Mouse (Mus musculus): Measurements from ENCODE around the gene Cdc42ep2. TPM values are rescaled to one million over a fixed set of nuclear protein-coding genes. Genes with fewer than 3 reads are reported as not detected.

Cdc42ep2 gene
- total RNA-seq, 2 experiments from 2014 or later: 9.9 to 12.0 TPM

DNA sequence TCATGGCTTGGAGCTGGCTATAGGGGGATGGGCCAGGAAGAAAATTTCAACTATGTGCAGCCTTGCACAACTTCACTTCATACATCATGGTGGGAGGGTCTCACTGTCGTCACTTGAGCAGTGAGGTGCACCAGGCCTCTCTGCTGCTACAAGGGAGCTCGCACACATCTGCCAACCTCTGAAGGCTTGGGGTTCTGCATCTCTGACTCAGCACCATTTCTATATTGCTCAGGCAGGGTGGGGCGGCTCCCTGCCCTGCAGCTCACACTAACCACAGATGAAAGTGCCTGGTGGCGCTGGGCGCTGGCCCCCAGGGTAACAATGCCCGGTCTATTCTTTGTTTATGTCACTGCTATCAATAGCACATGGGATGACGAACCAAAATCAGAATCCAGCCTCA, 20.4 kb upstream of the Cdc42ep2 start:
- intact Hi-C loops (cut with DNase I): no loop called here
- DNase-seq: peak in 1 of 2 experiments; percentile 53

DNA sequence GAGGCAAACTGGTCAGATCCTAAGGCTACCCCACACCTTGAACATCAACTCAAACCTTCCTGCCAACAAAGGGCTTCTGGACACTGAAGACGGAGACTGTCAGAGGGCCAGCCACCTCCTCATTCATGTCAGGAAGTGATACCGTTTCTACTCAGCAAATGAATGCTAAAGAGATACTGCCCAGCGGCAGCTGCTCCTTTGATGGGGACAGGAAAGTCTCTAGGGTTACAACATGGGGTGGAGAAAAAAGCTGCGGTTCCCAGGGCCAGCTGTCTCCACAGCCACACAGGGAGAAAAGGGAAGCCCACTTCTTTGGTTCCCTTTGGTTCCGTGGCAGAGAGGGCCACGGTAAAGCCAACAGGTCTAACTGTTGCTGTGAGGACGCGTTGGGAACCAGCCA, 19.5 kb upstream of the Cdc42ep2 start:
- DNase-seq: no peak
- intact Hi-C loops (cut with DNase I): no loop called here

DNA sequence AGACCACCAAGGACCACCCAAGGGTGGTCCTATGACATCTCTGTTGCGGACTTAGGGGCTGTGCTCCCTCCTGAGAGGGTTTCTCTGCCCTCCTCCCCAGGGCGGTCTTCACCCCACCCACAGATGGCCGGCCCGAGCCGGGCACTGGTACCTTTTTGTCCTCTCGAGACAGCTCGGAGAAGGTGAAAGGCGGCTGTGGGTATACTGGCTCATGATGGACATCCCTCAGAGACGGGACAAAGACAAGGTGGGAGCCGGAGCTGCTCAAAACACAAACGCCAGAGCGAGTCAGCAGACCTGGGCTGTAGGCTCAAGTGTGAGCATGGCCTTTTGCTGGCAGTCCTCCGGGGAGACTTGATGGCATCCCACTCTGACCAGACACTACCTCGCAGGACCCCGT, 18.8 kb upstream of the Cdc42ep2 start:
- DNase-seq: no peak
- intact Hi-C loops (cut with DNase I): no loop called here

GRCm38 (mm10) chr19:5942581-5942980, 18.0 kb upstream of the Cdc42ep2 start:
- intact Hi-C loops (cut with DNase I): no loop called here
- no peak for DNase-seq

- intact Hi-C loops (cut with DNase I): no loop called here
- DNase-seq: no peak
Measured at GRCm38 (mm10) chr19:5940656-5941055, 16.0 kb upstream of the Cdc42ep2 start.

- intact Hi-C loops (cut with DNase I): no loop called here
- DNase-seq: peak; percentile 86
Measured at GRCm38 (mm10) chr19:5940173-5940572, 15.6 kb upstream of the Cdc42ep2 start.

GRCm38 (mm10) chr19:5939715-5940114, 15.1 kb upstream of the Cdc42ep2 start:
- intact Hi-C loops (cut with DNase I): no loop called here
- no peak for DNase-seq

GRCm38 (mm10) chr19:5938516-5938915, 13.9 kb upstream of the Cdc42ep2 start:
- intact Hi-C loops (cut with DNase I): no loop called here
- DNase-seq: no peak

DNA sequence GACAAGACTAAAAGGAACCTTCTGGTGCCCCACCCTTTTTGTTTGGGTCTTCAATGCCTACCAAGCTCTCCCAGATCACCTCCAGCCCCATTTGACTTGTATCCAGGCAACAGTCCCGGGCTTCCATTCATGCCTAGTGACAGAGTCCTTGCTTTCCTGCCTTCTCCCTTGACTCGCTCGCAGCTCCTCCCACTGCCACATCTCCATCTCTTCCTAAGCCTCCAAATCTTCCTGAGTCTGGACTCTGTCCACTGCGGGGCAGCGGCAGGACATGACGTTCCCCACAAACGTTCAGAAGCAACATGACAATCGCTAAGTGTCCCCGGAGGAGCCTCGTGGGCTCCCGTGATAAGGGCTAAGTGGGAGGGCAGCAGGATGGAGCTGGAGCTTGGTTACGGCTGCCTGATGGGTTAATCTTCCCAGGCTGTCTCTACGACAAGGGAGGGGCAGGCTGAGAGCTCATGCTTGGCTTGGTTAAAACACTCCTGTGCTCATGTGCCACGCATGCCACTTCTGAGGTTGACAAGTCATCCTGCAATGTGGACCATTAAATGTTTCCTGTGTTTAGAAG, 13.3 kb upstream of the Cdc42ep2 start:
- intact Hi-C loops (cut with DNase I): no loop called here
- DNase-seq: no peak

DNA sequence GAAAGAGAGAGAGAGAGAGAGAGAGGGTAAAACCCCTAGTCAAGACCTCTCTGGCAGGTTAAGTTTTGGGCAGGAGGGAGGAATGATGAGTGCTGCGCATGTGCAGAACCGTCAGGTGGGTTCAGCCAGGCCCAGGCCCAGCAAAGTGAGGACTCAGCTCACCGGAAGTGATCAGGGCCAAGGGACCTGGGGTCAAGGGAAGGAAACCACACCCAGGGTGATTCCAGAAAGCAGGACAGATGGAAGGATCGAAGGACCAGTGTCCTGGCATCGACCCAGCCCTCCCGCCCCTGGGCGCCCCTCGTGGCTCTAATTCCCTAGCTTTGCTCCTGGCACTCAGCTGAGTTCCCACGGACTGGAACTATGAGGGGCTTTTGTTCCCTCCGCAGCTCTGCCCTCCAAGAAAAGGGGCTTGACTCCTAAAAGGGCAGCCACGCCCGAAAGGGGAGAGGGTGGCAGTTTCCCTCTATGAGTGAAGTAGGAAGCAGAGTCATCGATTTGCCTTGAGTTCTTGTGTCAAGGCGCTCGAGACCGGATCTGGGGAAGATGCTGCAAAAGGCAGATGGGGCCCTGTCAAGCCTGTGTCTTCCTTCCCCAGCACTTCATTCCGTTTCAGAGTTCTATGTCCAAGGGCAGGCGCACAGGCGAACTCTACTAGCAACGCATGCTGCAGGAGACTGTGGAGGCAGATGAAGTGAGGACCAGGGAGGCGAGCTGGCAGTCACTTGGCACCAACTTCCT, 12.6 kb upstream of the Cdc42ep2 start:
- intact Hi-C loops (cut with DNase I): no loop called here
- DNase-seq: no peak

- peak; percentile 52 to 60 for DNase-seq
- intact Hi-C loops (cut with DNase I): no loop called here
Measured at GRCm38 (mm10) chr19:5935691-5936090, 11.1 kb upstream of the Cdc42ep2 start.

DNA sequence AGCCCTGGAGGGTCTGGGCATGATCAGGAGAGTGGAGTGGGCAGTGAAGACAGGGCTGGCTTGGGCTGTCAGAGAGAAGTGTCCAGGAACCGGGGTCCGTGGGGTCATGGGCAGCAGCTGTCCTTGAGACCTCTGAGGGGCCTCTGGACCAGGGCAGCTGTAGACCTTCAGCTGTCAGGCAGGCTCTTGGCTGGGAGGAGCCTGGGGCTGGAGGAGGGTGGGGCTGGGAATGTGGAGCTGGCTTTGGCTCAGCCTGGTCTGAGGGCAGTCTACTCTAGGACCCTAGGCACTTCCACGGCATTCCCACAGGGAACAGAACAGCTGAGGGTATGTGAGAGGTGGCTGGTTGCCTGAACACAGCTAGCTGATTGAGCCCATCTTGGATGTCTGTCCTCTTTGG, 10.7 kb upstream of the Cdc42ep2 start:
- DNase-seq: peak; percentile 70 to 76
- intact Hi-C loops (cut with DNase I): no loop called here

DNA sequence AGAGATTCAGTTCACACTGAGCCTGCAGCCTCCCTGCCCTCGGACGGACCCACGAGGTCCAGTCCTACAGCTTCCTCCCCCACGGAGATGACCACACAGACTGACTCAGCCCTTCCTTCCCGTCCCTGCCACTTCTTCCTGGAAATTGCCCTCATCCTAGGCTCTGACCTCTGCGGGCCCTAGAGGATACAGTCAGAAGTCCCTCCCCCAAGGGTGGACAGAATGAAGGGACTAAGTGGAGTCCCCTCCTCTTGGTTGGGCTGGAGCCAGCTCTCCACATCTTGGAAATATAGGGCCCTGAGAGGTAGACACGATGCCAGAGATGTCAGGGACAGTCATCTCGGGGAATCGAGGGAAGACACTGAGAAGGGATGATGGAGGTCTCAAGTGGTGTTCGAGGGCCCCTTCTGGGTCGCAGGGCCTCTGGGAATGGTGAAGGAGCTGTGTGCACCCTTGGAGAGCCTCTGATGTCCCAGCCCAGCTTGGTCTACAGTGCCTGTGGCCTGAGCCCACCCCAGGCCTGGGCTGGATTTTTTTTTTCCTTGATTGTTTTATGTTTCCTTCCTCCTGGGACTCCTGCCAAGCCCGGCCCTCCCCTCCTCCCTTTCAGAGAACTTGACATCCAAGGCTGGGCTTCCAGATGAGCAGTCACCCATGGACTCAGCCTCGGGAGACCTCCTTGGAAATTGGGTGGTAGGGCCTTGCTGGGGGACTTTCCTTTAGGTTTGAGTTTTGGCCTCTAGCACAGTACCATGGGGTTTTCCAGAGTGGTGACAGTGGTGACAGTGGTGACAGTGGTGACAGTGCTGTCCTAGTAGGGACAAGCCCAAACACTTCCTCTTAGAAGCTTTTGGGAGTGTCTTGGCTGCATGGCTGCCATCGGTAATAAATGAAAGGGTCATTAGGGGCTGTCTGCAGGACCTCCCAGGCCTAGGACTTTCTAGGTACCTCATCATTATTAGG, 5.3 kb upstream of the Cdc42ep2 start:
- intact Hi-C loops (cut with DNase I): no loop called here
- DNase-seq: peak; percentile 74 to 77

DNA sequence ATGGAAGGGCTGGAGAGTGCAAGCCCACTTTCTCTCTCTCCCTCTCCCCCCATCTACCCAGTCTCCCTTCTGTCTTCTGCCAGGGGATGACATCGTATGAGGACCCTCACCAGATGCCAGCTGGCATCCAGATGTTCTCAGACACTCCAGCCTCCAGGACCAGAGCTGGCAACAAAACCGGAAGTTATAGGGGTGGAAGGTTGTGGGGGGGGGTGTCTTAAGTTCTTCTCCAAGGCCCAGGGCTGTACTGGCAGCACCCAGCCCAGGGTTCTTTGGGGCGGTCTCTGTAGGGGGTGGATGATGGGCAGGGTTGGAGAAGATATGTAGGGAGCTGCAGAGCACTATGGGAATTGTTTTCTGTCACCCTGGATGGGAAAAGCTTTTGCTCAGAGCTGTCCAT, 3.9 kb upstream of the Cdc42ep2 start:
- no peak for DNase-seq
- intact Hi-C loops (cut with DNase I): no loop called here

GRCm38 (mm10) chr19:5928104-5928503, 3.5 kb upstream of the Cdc42ep2 start:
- no peak for DNase-seq
- intact Hi-C loops (cut with DNase I): no loop called here

GRCm38 (mm10) chr19:5927532-5927931, 2.9 kb upstream of the Cdc42ep2 start:
- intact Hi-C loops (cut with DNase I): no loop called here
- DNase-seq: no peak

DNA sequence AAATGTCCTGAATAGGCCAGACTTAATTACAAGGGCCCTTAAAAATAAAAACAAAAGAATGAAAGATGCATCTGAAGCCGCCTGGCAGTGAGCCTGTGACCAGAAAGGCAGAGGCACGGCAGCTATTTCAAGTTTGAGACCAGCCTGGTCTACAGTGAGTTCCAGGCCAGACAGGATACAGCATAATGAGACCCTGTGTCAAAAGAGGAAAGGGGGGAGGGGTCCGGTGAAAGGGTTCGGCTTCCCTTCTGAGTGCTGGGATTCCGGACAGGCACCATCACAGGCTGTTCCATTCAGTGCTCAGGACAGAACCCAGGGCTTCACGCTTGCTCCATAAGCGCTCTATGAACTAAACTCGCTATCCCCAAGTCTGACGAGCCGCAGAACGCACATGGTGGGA, 2.4 kb upstream of the Cdc42ep2 start:
- DNase-seq: no peak
- intact Hi-C loops (cut with DNase I): no loop called here

- intact Hi-C loops (cut with DNase I): no loop called here
- no peak for DNase-seq
Measured at GRCm38 (mm10) chr19:5925311-5925855, 767 bp upstream of the Cdc42ep2 start.

GRCm38 (mm10) chr19:5923990-5924712, 465 bp downstream of the Cdc42ep2 start:
- intact Hi-C loops (cut with DNase I): loop anchor here (1.0 to 5.0 kb wide), 2 partner anchors 32 to 93 kb away; partner anchors contain the start of gene Capn1
- peak; percentile 94 to 96 for DNase-seq

GRCm38 (mm10) chr19:5922963-5923362, 1.7 kb downstream of the Cdc42ep2 start:
- intact Hi-C loops (cut with DNase I): loop anchor here (5.0 kb wide), 1 partner anchor 94 kb away; the partner anchor contains the start of gene Capn1
- DNase-seq: no peak

Measured in heart, postnatal 14 days (tissue).